Mouse (Mus musculus) lung, embryonic 14.5 days (tissue): ENCODE measurements at regions not wholly inside any gene's neighbourhood (a gene's known extent, or its start where the extent isn't known, plus 50 kb on each side); places are given as distances from the start of the nearest gene placed in this dataset.

Experiments used
- ATAC-seq: fragments of 200-750 bp; cut with Nextera tagmentation; 2 replicates; pipeline ENCODE4 v1.8.0; 2017; ENCODE audit warnings: mild to moderate bottlenecking, moderate TSS enrichment, moderate library complexity; ENCODE audit not compliant: insufficient read depth
- DNase-seq: peaks from one replicate; pipeline ENCODE4 v3.0.0-alpha.2; 2015
- H3K27ac ChIP-seq: fragments of 300-500 bp; sonication (generic); 2 replicates; pipeline ENCODE4 v1.5.1; 2014; ENCODE audit warnings: low read depth, mild to moderate bottlenecking, moderate library complexity
- H3K27me3 ChIP-seq: fragments of 300-500 bp; sonication (generic); 2 replicates; pipeline ENCODE4 v1.6.1; 2014; ENCODE audit warnings: low read length, control low read depth; ENCODE audit not compliant: insufficient read depth
- H3K36me3 ChIP-seq: fragments of 300-500 bp; sonication (generic); 2 replicates; pipeline ENCODE4 v1.6.1; 2014; ENCODE audit warnings: control low read depth; ENCODE audit not compliant: insufficient read depth
- H3K4me1 ChIP-seq: fragments of 300-500 bp; sonication (generic); 2 replicates; pipeline ENCODE4 v1.6.1; 2014; ENCODE audit warnings: antibody characterized with exemption, control low read depth; ENCODE audit not compliant: insufficient read depth
- H3K4me2 ChIP-seq: fragments of 300-500 bp; sonication (generic); 2 replicates; pipeline ENCODE4 v1.6.1; 2014; ENCODE audit warnings: mild to moderate bottlenecking
- H3K4me3 ChIP-seq: fragments of 300-500 bp; sonication (generic); 2 replicates; pipeline ENCODE4 v1.5.1; 2014; ENCODE audit warnings: low read depth, low read length
- H3K9ac ChIP-seq: fragments of 300-500 bp; sonication (generic); 2 replicates; pipeline ENCODE4 v1.6.1; 2014
- H3K9me3 ChIP-seq: fragments of 300-500 bp; sonication (generic); 2 replicates; pipeline ENCODE4 v1.6.1; 2016; ENCODE audit warnings: low read depth, low read length, control low read depth
- CTCF ChIP-seq: IDR thresholded peaks from 2 replicates; pipeline ENCODE4 v1.5.1; 2016; ENCODE audit warnings: antibody characterized with exemption, low read depth
- WGBS: fragments of 180-500 bp; shearing (Covaris S2); extraction: QIAGEN DNeasy Blood & Tissue Kit; methylation state at CpG from one replicate; pipeline ENCODE4 v1.1.7; 2014; 5-methylcytosine and 5-hydroxymethylcytosine counted together

DNA sequence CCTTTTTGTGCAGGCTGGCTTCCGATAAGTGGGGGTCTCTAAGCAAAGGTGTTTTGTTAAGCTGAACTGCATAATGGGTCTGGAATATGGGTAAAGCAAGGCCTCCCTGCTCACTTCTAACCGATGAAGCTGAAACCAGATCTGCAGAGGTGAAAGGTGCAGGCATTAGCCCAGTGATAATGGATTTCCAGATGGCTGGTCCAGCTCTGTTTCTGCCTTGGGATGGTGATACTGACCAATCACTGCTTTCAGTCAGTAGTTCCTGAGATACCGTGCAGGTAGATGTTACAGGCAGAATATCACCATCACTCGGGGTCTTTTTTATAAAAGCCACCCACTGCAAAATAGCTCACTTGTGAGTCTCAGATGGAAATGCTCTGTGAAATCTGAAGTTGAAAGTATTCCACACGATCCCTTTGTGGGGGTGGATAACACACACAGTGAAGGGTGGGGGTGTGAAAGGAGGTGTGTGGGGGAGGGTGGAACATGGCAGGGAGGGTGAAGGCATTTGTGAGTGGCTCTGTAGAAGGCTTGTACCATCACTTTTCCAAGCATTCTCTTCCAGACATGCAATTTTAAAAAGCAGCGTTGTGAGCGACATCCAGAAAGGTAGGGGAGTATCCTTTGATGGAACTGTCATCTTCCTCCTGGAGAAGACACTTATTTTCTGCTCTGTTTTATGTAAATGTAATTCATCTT, 154.0 kb downstream of the Enc1 start:
- 67% methylated on average over 7 of the region's 7 CpGs for WGBS
- TF ChIP-seq CTCF = no peak
- no peak overlapping the region for H3K27ac ChIP-seq
- no peaks in the 10 kb centered on the region for H3K9me3 ChIP-seq
- H3K9ac ChIP-seq = no peak overlapping the region
- no peaks in the 10 kb centered on the region for H3K36me3 ChIP-seq
- ATAC-seq = no peak
- no peak for DNase-seq
- no peaks in the 10 kb centered on the region for H3K27me3 ChIP-seq
- peaks cover 3% of the 10 kb centered on the region for H3K4me1 ChIP-seq
- no peak overlapping the region for H3K4me3 ChIP-seq
- H3K4me2 ChIP-seq = no peak overlapping the region

DNA sequence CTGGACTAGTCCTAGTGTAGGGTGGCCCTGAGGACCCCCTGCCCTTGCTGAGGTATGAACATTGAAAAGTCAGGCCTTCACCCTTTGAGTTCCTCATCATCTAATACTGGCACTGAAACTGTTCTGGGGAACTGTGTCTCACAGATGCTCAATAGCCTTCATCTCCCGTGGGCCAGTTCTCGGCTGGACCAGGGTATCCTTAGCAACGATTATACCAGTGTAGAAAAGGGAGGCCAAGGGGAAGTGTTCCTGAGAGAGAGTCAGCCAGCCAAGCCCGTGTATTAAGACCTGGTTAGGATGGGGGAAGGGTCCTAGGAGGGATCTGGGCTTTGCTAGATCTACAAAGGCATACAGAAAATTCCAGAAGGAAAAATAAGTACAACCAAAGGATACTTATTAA, 153.2 kb downstream of the Enc1 start:
- no peak overlapping the region for H3K4me3 ChIP-seq
- no peaks in the 10 kb centered on the region for H3K27me3 ChIP-seq
- no peak overlapping the region for H3K4me2 ChIP-seq
- H3K9me3 ChIP-seq = no peaks in the 10 kb centered on the region
- no peak overlapping the region for H3K9ac ChIP-seq
- peaks cover 3% of the 10 kb centered on the region for H3K4me1 ChIP-seq
- 72% methylated on average over 4 of the region's 4 CpGs for WGBS
- no peak overlapping the region for H3K27ac ChIP-seq
- no peaks in the 10 kb centered on the region for H3K36me3 ChIP-seq
- DNase-seq = no peak
- no peak for TF ChIP-seq CTCF
- ATAC-seq = no peak

DNA sequence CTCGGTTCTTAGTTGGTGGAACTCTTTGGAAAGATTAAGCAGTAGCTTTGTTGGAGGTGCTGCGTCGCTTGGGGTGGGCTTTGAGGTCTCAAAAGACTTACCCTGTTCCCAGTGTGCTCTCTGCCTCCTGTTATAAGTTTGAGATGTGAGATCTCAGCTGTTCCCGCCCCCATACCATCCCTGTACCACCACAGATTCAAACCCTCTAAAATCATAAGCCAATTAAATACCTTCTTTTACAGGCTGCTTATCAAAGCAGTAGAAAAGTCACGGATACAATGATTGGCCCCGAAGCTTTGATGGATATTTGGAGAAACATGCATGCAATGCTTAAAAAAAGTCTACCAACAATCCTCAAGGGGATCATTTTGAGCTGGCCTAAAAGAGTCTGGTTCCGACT, 152.6 kb downstream of the Enc1 start:
- no peak overlapping the region for H3K27ac ChIP-seq
- 84% methylated on average over 7 of the region's 7 CpGs for WGBS
- no peaks in the 10 kb centered on the region for H3K27me3 ChIP-seq
- no peaks in the 10 kb centered on the region for H3K36me3 ChIP-seq
- H3K4me1 ChIP-seq = peaks cover 3% of the 10 kb centered on the region
- ATAC-seq = no peak
- no peak overlapping the region for H3K9ac ChIP-seq
- H3K4me2 ChIP-seq = no peak overlapping the region
- no peak for TF ChIP-seq CTCF
- no peaks in the 10 kb centered on the region for H3K9me3 ChIP-seq
- DNase-seq = no peak
- H3K4me3 ChIP-seq = no peak overlapping the region

DNA sequence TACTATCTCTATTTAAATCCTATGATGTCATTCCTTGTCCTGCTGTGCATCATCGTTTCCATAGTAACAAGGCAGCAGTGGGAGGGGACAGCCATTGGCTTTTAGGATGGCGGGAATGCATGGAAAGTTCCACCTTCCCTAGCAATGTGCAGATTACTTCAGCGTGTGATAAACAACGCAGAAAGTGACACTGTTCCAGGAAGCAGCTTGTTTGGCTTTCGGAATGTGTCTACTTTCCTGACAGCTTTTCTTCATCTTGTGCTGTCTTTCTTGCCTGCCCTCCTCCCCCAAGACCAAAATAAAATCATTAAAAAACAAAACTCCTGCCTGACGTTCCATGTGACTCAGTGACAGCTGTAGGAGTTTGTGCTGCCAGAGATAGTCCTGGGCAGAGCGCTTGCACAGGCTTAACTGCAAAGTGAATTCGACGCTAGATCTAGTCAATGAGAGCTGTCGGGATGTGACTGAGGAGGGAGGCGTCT, 149.6 kb downstream of the Enc1 start:
- Histone ChIP-seq H3K9ac (no peak overlapping the region), H3K36me3 (no peaks in the 10 kb centered on the region), H3K27me3 (no peaks in the 10 kb centered on the region), H3K4me2 (peak overlapping the region; percentile 8), H3K9me3 (no peaks in the 10 kb centered on the region), H3K4me1 (peaks cover 3% of the 10 kb centered on the region), H3K4me3 (no peak overlapping the region), H3K27ac (no peak overlapping the region)
- 20% methylated on average over 11 of the region's 11 CpGs for WGBS
- no peak for TF ChIP-seq CTCF
- DNase-seq (peak; percentile 78), ATAC-seq (peak; percentile 61; the same call in 1 of the 2 replicates)

DNA sequence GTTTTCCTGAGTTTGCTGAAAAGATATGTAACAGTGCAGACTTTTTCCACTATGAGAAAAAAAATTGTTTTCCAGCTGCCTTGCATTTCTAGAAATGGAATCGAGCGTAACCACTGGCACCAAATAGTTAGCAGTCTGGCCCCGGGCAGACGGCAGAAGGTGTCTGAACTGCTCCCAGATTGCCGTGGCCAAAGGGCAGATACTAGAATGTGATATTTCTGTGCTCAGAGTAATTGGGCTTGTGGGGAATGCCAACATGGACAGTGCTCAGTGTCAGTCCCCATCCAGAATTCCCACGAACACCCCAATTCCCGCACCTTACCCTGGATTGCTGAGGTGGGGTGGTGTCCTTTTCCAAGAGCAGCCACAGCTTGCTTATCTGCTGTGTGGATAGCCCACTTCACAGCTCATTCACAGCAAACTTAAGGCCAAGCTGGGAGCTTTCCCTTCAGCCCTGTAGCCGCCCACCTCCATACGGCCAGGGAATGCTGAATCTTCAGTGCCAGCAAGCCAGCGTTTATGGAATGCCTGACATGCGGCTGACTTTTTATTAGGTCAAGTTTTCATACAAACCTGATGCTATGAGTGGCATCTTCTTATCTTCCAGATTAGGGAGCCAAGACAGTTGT, 148.1 kb downstream of the Enc1 start:
- Histone ChIP-seq H3K9ac (no peak overlapping the region), H3K4me3 (no peak overlapping the region), H3K27ac (no peak overlapping the region), H3K9me3 (no peaks in the 10 kb centered on the region), H3K4me1 (peaks cover 3% of the 10 kb centered on the region), H3K4me2 (no peak overlapping the region), H3K36me3 (no peaks in the 10 kb centered on the region), H3K27me3 (no peaks in the 10 kb centered on the region)
- no peak for DNase-seq
- ATAC-seq = no peak
- TF ChIP-seq CTCF = no peak
- WGBS = 58% methylated on average over 11 of the region's 11 CpGs

DNA sequence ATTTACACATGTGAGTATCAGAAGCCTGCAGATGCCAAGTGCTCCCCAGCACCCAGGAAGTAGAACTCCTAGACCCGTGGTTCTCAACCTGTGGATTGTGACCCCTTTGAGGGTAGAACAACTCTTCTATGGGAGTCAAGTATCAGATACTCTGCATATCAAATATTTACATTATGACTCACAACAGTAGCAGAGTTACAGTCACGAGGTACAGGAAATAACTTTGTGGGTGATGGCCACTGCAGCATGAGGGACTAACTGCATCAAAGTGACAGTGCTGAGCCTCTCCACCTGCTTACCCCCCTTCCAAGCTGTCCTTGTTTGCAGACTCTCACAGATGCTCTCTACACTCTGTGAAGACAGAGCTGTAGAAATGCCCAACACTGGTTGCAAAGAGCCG, 145.6 kb downstream of the Enc1 start:
- Histone ChIP-seq H3K27ac (no peak overlapping the region), H3K4me2 (no peak overlapping the region), H3K9ac (no peak overlapping the region), H3K4me1 (peaks cover 3% of the 10 kb centered on the region), H3K27me3 (no peaks in the 10 kb centered on the region), H3K36me3 (no peaks in the 10 kb centered on the region), H3K4me3 (no peak overlapping the region), H3K9me3 (no peaks in the 10 kb centered on the region)
- TF ChIP-seq CTCF = no peak
- WGBS = 16% methylated on average over 3 of the region's 3 CpGs
- peak; percentile 40 for DNase-seq
- no peak for ATAC-seq

DNA sequence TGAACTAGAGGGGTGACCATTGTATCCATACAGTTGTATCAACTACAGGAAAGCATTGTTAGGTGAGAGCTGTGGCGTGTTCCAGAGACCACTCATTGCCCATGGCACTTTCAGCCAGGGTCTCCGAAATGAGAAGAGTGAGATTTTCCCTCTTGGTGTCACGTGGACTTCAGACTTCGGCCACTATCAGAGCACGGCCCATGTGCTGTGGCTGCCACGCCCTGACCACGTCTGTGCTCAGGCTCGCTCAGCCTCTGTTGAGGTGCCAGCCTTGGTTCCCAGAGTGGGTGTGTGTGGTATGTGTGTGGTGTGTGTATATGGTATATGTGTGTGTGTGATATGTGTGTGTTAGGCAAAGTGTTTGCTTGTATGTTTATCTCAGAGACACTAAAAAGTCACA, 144.6 kb downstream of the Enc1 start:
- WGBS = 87% methylated on average over 8 of the region's 8 CpGs
- H3K27me3 ChIP-seq = no peaks in the 10 kb centered on the region
- no peaks in the 10 kb centered on the region for H3K9me3 ChIP-seq
- no peak for ATAC-seq
- no peak for TF ChIP-seq CTCF
- no peak overlapping the region for H3K4me2 ChIP-seq
- H3K36me3 ChIP-seq = no peaks in the 10 kb centered on the region
- H3K4me3 ChIP-seq = no peak overlapping the region
- no peak for DNase-seq
- H3K4me1 ChIP-seq = no peaks in the 10 kb centered on the region; the same call in 1 of the 2 replicates
- H3K27ac ChIP-seq = no peak overlapping the region
- H3K9ac ChIP-seq = no peak overlapping the region
